Mouse (Mus musculus) embryonic stem cell, embryonic (primary cell): ENCODE data around the gene Zp3r.

Experiments
- CTCF ChIA-PET, 4 experiments: fragments of 300-600 bp in 2 of 4; fragments of 350-600 bp in 2 of 4; sonication (Branson Sonifier 250); formaldehyde crosslinking; loops; one replicate each; lab custom pipeline; 2022; ENCODE audit warnings: inconsistent platforms in 2 of 4; lab: Charles Lee
- POLR2A ChIA-PET, 4 experiments: fragments of 300-600 bp in 2 of 4; fragments of 350-600 bp in 2 of 4; sonication (Branson Sonifier 250); formaldehyde crosslinking; loops; one replicate each; lab custom pipeline; 2022; ENCODE audit warnings: antibody characterized with exemption in 4 of 4, inconsistent platforms in 1 of 4; lab: Charles Lee

The Zp3r gene

GRCm38 (mm10) chr1:130547674-130548429 is 81.6 kb downstream of the Zp3r start:
- ChIA-PET CTCF (interaction anchor here (0.5 to 1.3 kb wide), 22 partner anchors 42 to 713 kb away, joined by 3 to 10 read pairs (median 3); partner anchors contain the start of genes Cd55 (in 1 of the 4), Gm29427 (in 1 of the 4) and Rassf5 (in 1 of the 4)), POLR2A (interaction anchor here in 2 of 4 experiments (0.6 to 0.8 kb wide), 2 partner anchors 85 to 284 kb away, joined by 3 to 4 read pairs; partner anchors contain the start of gene Cd55 (in 1 of the 2))
